Mouse (Mus musculus): ENCODE measurements around the gene Dab1.

- no peak for TF ChIP-seq POLR2A (IDR thresholded peaks at IDR 0.05; ENCODE audit: borderline replicate concordance, insufficient read depth, low read length)
- no peak for TF ChIP-seq CTCF (IDR thresholded peaks at IDR 0.05; ENCODE audit: borderline replicate concordance, insufficient read depth, low read depth, low read length)
Observed at GRCm38 (mm10) chr4:103844635-103845034, 225.5 kb downstream of the Dab1 start.
